25 mouse cellular contexts compared by ENCODE assay signal in genomic region chr10:52755949-52756679, GRCm38 (mm10).
DNase-seq lines count a peak whose midpoint lies in the region; TF ChIP-seq lines count a peak whose summit lies in the region.
"Had no signal": no experiment of that assay in that cellular context is flagged by ENCODE, and none has a peak within 500 bp of the region (broad histone marks: within the 10 kb centered on the region; RNA-seq: fewer than 3 reads in every experiment).

No protein-coding gene starts in this region.

- no peak for TF ChIP-seq POLR2A in CH12.LX (IDR thresholded peaks at IDR 0.05; ENCODE audit: low read depth, low read length)

- no peak for TF ChIP-seq RAD21 in CH12.LX (IDR thresholded peaks at IDR 0.05; ENCODE audit: low read depth, low read length)

- no peak for TF ChIP-seq EP300 in CH12.LX (IDR thresholded peaks at IDR 0.05; ENCODE audit: low read length)

- no peak overlapping the region for H3K27ac ChIP-seq in CH12.LX (ENCODE audit: insufficient read depth, low read depth)
- H3K27ac ChIP-seq: forebrain, embryonic 10.5 days; hindbrain, embryonic 12.5 days; layer of hippocampus, adult 2 months; limb, embryonic 13.5 days; liver, embryonic 12.5 days; midbrain, embryonic 13.5 days had no signal

- no peak for DNase-seq in CH12.LX (ENCODE audit: extremely low read depth)
- peak; percentile 7 for DNase-seq in embryo, embryonic 11 days
- DNase-seq in kidney, adult 9 months, result peak; percentile 75
- peak; percentile 31 for DNase-seq in kidney, postnatal 14 days
- DNase-seq in adrenal gland, postnatal 36 days, result no peak
- no peak for DNase-seq in urinary bladder, adult 2 months (ENCODE audit: low spot score)
- DNase-seq in thymus, postnatal 25 days, result no peak
- DNase-seq in cerebellum, adult 11-12 months, result no peak
- DNase-seq: adrenal gland, adult 8-10 months; cerebellum, adult 2 months; cerebellum, postnatal 25 days; gastrocnemius, postnatal 14 days; heart, adult 11 months; heart, postnatal 10 days; lung, adult 18-20 months; right cerebral cortex, postnatal 25 days had no signal

- H3K4me2 ChIP-seq in CH12.LX (ENCODE audit: insufficient read depth, low read depth, poor library complexity, severe bottlenecking), result no peak overlapping the region
- H3K4me2 ChIP-seq: heart, embryonic 12.5 days; hindbrain, embryonic 12.5 days; limb, embryonic 13.5 days; liver, embryonic 12.5 days; midbrain, embryonic 13.5 days had no signal

- in situ Hi-C loops in CH12.LX (cut with MboI; ENCODE audit: low pct_ligation_motif_present, low pct_unique_long_range_greater_than_20kb, low sequenced_read_pairs), result no loop called here

- no peaks in the 10 kb centered on the region for H3K36me3 ChIP-seq in CH12.LX (replicated peaks in 1 of 2; ENCODE audit: control insufficient read depth in 1 of 2, insufficient read depth in 1 of 2, low read length in 1 of 2)
- H3K36me3 ChIP-seq: forebrain, embryonic 10.5 days; G1E; heart, embryonic 12.5 days; hindbrain, embryonic 12.5 days; limb, embryonic 13.5 days; liver, embryonic 12.5 days; midbrain, embryonic 13.5 days had no signal

- TF ChIP-seq CTCF in CH12.LX (conservative IDR thresholded peaks at IDR 0.05 in 1 of 2, IDR thresholded peaks at IDR 0.05 in 1 of 2; ENCODE audit: low read depth in 2 of 2, low read length in 2 of 2), result no peak

- no peak overlapping the region for H3K4me3 ChIP-seq in CH12.LX (replicated peaks in 1 of 3; ENCODE audit: low read depth in 2 of 3, low read length in 2 of 3, poor library complexity in 1 of 3)
- H3K4me3 ChIP-seq: forebrain, embryonic 10.5 days; heart, embryonic 12.5 days; hindbrain, embryonic 12.5 days; layer of hippocampus, adult 2 months; limb, embryonic 13.5 days; liver, embryonic 12.5 days; megakaryocyte, embryonic 14.5 days; midbrain, embryonic 13.5 days had no signal

- dilution Hi-C loops in CH12.LX (cut with MboI; ENCODE audit: extremely low pct_ligation_motif_present, extremely low pct_unique_long_range_greater_than_20kb, low sequenced_read_pairs), result no loop called here

- no peaks in the 10 kb centered on the region for H3K79me2 ChIP-seq in CH12.LX (replicated peaks; ENCODE audit: control insufficient read depth, extremely low read depth, insufficient read depth, poor library complexity, severe bottlenecking)

- H3K27me3 ChIP-seq in CH12.LX (replicated peaks), result no peaks in the 10 kb centered on the region
- H3K27me3 ChIP-seq: heart, embryonic 12.5 days; hindbrain, embryonic 12.5 days; limb, embryonic 13.5 days; liver, embryonic 12.5 days; megakaryocyte, embryonic 14.5 days; midbrain, embryonic 13.5 days had no signal

- no peak overlapping the region for H3K9ac ChIP-seq in CH12.LX (ENCODE audit: insufficient read depth, low read depth)
- H3K9ac ChIP-seq: heart, embryonic 12.5 days; hindbrain, embryonic 12.5 days; limb, embryonic 13.5 days; liver, embryonic 12.5 days; midbrain, embryonic 13.5 days had no signal

- no peaks in the 10 kb centered on the region for H3K4me1 ChIP-seq in CH12.LX (ENCODE audit: control insufficient read depth in 1 of 2, insufficient read depth in 2 of 2)
- H3K4me1 ChIP-seq: heart, embryonic 12.5 days; hindbrain, embryonic 12.5 days; limb, embryonic 13.5 days; liver, embryonic 12.5 days; megakaryocyte, embryonic 14.5 days; midbrain, embryonic 13.5 days had no signal

- H3K9me3 ChIP-seq in CH12.LX (replicated peaks; ENCODE audit: low read length), result no peaks in the 10 kb centered on the region
- H3K9me3 ChIP-seq: forebrain, embryonic 10.5 days; G1E; heart, embryonic 12.5 days; hindbrain, embryonic 12.5 days; limb, embryonic 13.5 days; liver, embryonic 12.5 days; megakaryocyte, embryonic 14.5 days; midbrain, embryonic 13.5 days had no signal

TF ChIP-seq in CH12.LX, 34 proteins besides CTCF, POLR2A, EP300 and RAD21:
- TF ChIP-seq BHLHE40 (IDR thresholded peaks at IDR 0.05; ENCODE audit: low read depth, low read length), result 0 out of 2 replicates have a peak, but pooled peaks have one; percentile 10
- no peak for TF ChIP-seq ZKSCAN1 (IDR thresholded peaks at IDR 0.05; ENCODE audit: borderline replicate concordance, low read depth, low read length)

Comparison
In these comparisons a context has a peak if more than half of its experiments do, and no peak if none do; other contexts are left out.
1. DNase-seq: peak in embryo, embryonic 11 days (single experiment), kidney, adult 9 months (single experiment) and kidney, postnatal 14 days (single experiment); none in CH12.LX (single experiment), adrenal gland, postnatal 36 days (0 of 2), urinary bladder, adult 2 months (single experiment), thymus, postnatal 25 days (single experiment) and cerebellum, adult 11-12 months (single experiment).